Mouse (Mus musculus): ENCODE results near the gene Pnisr. TPM values are rescaled to one million over a fixed set of nuclear protein-coding genes. Genes with fewer than 3 reads are reported as not detected.

The Pnisr gene
- polyA plus RNA-seq, 1 experiment from 2014 or later, result 33.7 TPM

GRCm38 (mm10) chr4:21878776-21879175 is 31.4 kb downstream of the Pnisr start:
- Histone ChIP-seq H3K9ac (no peak overlapping the region), H3K4me3 (replicated peaks) (peak overlapping the region; percentile 77), H3K36me3 (replicated peaks) (peaks cover 18% of the 10 kb centered on the region), H3K27ac (replicated peaks) (no peak overlapping the region), H3K4me1 (replicated peaks) (peaks cover 23% of the 10 kb centered on the region), H3K27me3 (no peaks in the 10 kb centered on the region), H3K9me3 (replicated peaks) (no peaks in the 10 kb centered on the region), H3K4me2 (peak overlapping the region; percentile 86)
- no peak for ATAC-seq (ENCODE audit: insufficient read depth)
- 17% methylated on average over 6 of the region's 6 CpGs for WGBS (ENCODE audit: insufficient replicate concordance)

GRCm38 (mm10) chr4:21879565-21880220 is 32.3 kb downstream of the Pnisr start, which contains the start of gene Coq3:
Coq3 (plus strand) TSS chr4:21879673.
- peak within 1 kb of the TSS; percentile 91 for H3K27ac ChIP-seq (replicated peaks)
- peak; percentile 84 for ATAC-seq (ENCODE audit: insufficient read depth)

GRCm38 (mm10) chr4:21882806-21883205 is 35.4 kb downstream of the Pnisr start:
- WGBS (ENCODE audit: insufficient replicate concordance), result 64% methylated on average over 6 of the region's 6 CpGs
- Histone ChIP-seq H3K9me3 (replicated peaks) (no peaks in the 10 kb centered on the region), H3K9ac (no peak overlapping the region), H3K4me2 (no peak overlapping the region), H3K27me3 (no peaks in the 10 kb centered on the region), H3K4me1 (replicated peaks) (peaks cover 23% of the 10 kb centered on the region), H3K4me3 (replicated peaks) (no peak overlapping the region), H3K36me3 (replicated peaks) (no peaks in the 10 kb centered on the region), H3K27ac (replicated peaks) (no peak overlapping the region)
- no peak for ATAC-seq (ENCODE audit: insufficient read depth)

More at GRCm38 (mm10) chr4:21879565-21880220, 32.3 kb downstream of the Pnisr start, which contains the start of gene Coq3:
- Histone ChIP-seq H3K4me3 (replicated peaks) (peak within 1 kb of the TSS; percentile 77), H3K27me3 (no peaks in the 10 kb centered on the region), H3K9ac (peak within 1 kb of the TSS; percentile 76), H3K36me3 (replicated peaks) (peaks cover 10% of the 10 kb centered on the region), H3K4me2 (peak within 1 kb of the TSS; percentile 86), H3K4me1 (replicated peaks) (peaks cover 23% of the 10 kb centered on the region), H3K9me3 (replicated peaks) (no peaks in the 10 kb centered on the region)
- under 1% methylated on average over 51 of the region's 51 CpGs for WGBS (ENCODE audit: insufficient replicate concordance)

- WGBS (ENCODE audit: insufficient replicate concordance), result 73% methylated on average over 8 of the region's 8 CpGs
- Histone ChIP-seq H3K4me1 (replicated peaks) (peaks cover 11% of the 10 kb centered on the region), H3K36me3 (replicated peaks) (no peaks in the 10 kb centered on the region), H3K4me2 (no peak overlapping the region), H3K9ac (no peak overlapping the region), H3K27ac (replicated peaks) (no peak overlapping the region), H3K27me3 (no peaks in the 10 kb centered on the region), H3K4me3 (replicated peaks) (no peak overlapping the region), H3K9me3 (replicated peaks) (no peaks in the 10 kb centered on the region)
- ATAC-seq (ENCODE audit: insufficient read depth), result no peak
Observed at GRCm38 (mm10) chr4:21885831-21886230, 38.4 kb downstream of the Pnisr start.

Other genes with a start within 250 kb of the Pnisr start
- gene Prdm13, start 161.6 kb upstream of the Pnisr start, polyA plus RNA-seq (2015; fragmentation: Nextera tagmentation; extraction: Ambion mirVana), result not detected in 2 replicates
- 17.5 and 20.3 TPM in 2 replicates for gene Ccnc, start 119.9 kb upstream of the Pnisr start, polyA plus RNA-seq (2015; fragmentation: Nextera tagmentation; extraction: Ambion mirVana)
- gene Usp45, start 80.4 kb upstream of the Pnisr start, polyA plus RNA-seq (2015; fragmentation: Nextera tagmentation; extraction: Ambion mirVana), result 12.1 TPM in 2 replicates
- 13.2 and 13.5 TPM in 2 replicates for gene Tstd3, start 80.4 kb upstream of the Pnisr start, polyA plus RNA-seq (2015; fragmentation: Nextera tagmentation; extraction: Ambion mirVana)
- gene Coq3, start 32.1 kb downstream of the Pnisr start, polyA plus RNA-seq (2015; fragmentation: Nextera tagmentation; extraction: Ambion mirVana), result 7.1 and 7.6 TPM in 2 replicates
- gene Faxc, start 83.7 kb downstream of the Pnisr start, polyA plus RNA-seq (2015; fragmentation: Nextera tagmentation; extraction: Ambion mirVana), result 0.03 and 0.07 TPM in 2 replicates